Mouse (Mus musculus) midbrain, embryonic 15.5 days (tissue): ENCODE measurements around the gene Bmper. TPM values are rescaled to one million over a fixed set of nuclear protein-coding genes. Genes with fewer than 3 reads are reported as not detected.

Experiments used
- ATAC-seq: fragments of 200-750 bp; cut with Nextera tagmentation; replicated peaks from 2 replicates; pipeline ENCODE4 v1.8.0; 2017; ENCODE audit warnings: moderate TSS enrichment
- H3K27ac ChIP-seq: fragments of 300-500 bp; sonication (generic); 2 replicates; pipeline ENCODE4 v1.5.1; 2015; ENCODE audit warnings: mild to moderate bottlenecking, inconsistent platforms
- H3K27me3 ChIP-seq: fragments of 300-500 bp; sonication (generic); replicated peaks from 2 replicates; pipeline ENCODE4 v1.6.1; 2015; ENCODE audit warnings: inconsistent platforms
- H3K36me3 ChIP-seq: fragments of 300-500 bp; sonication (generic); replicated peaks from 2 replicates; pipeline ENCODE4 v1.6.1; 2015; ENCODE audit warnings: inconsistent platforms
- H3K4me1 ChIP-seq: fragments of 300-500 bp; sonication (generic); 2 replicates; pipeline ENCODE4 v1.6.1; 2015; ENCODE audit warnings: inconsistent platforms
- H3K4me2 ChIP-seq: fragments of 300-500 bp; sonication (generic); 2 replicates; pipeline ENCODE4 v1.6.1; 2015; ENCODE audit warnings: inconsistent platforms, mild to moderate bottlenecking, moderate library complexity
- H3K4me3 ChIP-seq: fragments of 300-500 bp; sonication (generic); 2 replicates; pipeline ENCODE4 v1.5.1; 2015; ENCODE audit warnings: mild to moderate bottlenecking, inconsistent platforms
- H3K9ac ChIP-seq: fragments of 300-500 bp; sonication (generic); 2 replicates; pipeline ENCODE4 v1.6.1; 2015; ENCODE audit warnings: mild to moderate bottlenecking, inconsistent platforms
- H3K9me3 ChIP-seq: fragments of 300-500 bp; sonication (generic); 2 replicates; pipeline ENCODE4 v1.6.1; 2016; ENCODE audit warnings: inconsistent platforms
- WGBS: fragments of 180-500 bp; shearing (Covaris S2); methylation state at CpG from one replicate; pipeline ENCODE4 v1.1.7; 2015; ENCODE audit warnings: mixed read lengths; 5-methylcytosine and 5-hydroxymethylcytosine counted together
- polyA plus RNA-seq: library from polyadenylated mRNA; unstranded; fragments of >200 nt; fragmentation: Nextera tagmentation; extraction: Ambion mirVana; gene quantifications from 2 replicates; pipeline ENCODE4 v1.2.1, GENCODE M21; 2015

Gene Bmper
- 7.1 and 7.7 TPM in 2 replicates for polyA plus RNA-seq

GRCm38 (mm10) chr9:23222841-23223548 lies at the start of gene Bmper:
Bmper (plus strand) TSS chr9:23223076.
- Histone ChIP-seq H3K9ac (peak within 1 kb of the TSS; percentile 71), H3K4me1 (peaks cover 7% of the 10 kb centered on the region), H3K36me3 (no peaks in the 10 kb centered on the region), H3K27me3 (peaks cover 22% of the 10 kb centered on the region), H3K4me2 (peak within 1 kb of the TSS; percentile 98), H3K27ac (peak within 1 kb of the TSS; percentile 85), H3K9me3 (no peaks in the 10 kb centered on the region), H3K4me3 (peak within 1 kb of the TSS; percentile 74)
- ATAC-seq, result peak; percentile 90
- under 1% methylated on average over 85 of the region's 86 CpGs for WGBS

GRCm38 (mm10) chr9:23177476-23177875 lies 45.4 kb upstream of the Bmper start:
- Histone ChIP-seq H3K4me2 (no peak overlapping the region), H3K27ac (no peak overlapping the region), H3K36me3 (no peaks in the 10 kb centered on the region), H3K27me3 (no peaks in the 10 kb centered on the region), H3K4me1 (no peaks in the 10 kb centered on the region), H3K9me3 (no peaks in the 10 kb centered on the region), H3K4me3 (no peak overlapping the region), H3K9ac (no peak overlapping the region)
- no peak for ATAC-seq
- 81% methylated on average over 4 of the region's 4 CpGs for WGBS

GRCm38 (mm10) chr9:23187181-23187580 lies 35.7 kb upstream of the Bmper start:
- WGBS, result 86% methylated on average over 4 of the region's 4 CpGs
- H3K4me1 ChIP-seq, result no peaks in the 10 kb centered on the region
- no peak for ATAC-seq

GRCm38 (mm10) chr9:23188136-23188535 lies 34.7 kb upstream of the Bmper start:
- WGBS, result 75% methylated on average over 4 of the region's 4 CpGs

More at GRCm38 (mm10) chr9:23187181-23187580, 35.7 kb upstream of the Bmper start:
- Histone ChIP-seq H3K9ac (no peak overlapping the region), H3K4me3 (no peak overlapping the region), H3K36me3 (no peaks in the 10 kb centered on the region), H3K27ac (no peak overlapping the region), H3K27me3 (no peaks in the 10 kb centered on the region), H3K4me2 (no peak overlapping the region), H3K9me3 (no peaks in the 10 kb centered on the region)

GRCm38 (mm10) chr9:23190950-23191349 lies 31.9 kb upstream of the Bmper start:
- Histone ChIP-seq H3K4me3 (no peak overlapping the region), H3K9ac (no peak overlapping the region), H3K9me3 (no peaks in the 10 kb centered on the region), H3K27ac (no peak overlapping the region), H3K4me2 (no peak overlapping the region), H3K4me1 (no peaks in the 10 kb centered on the region), H3K27me3 (no peaks in the 10 kb centered on the region), H3K36me3 (no peaks in the 10 kb centered on the region)
- ATAC-seq, result no peak
- 77% methylated on average over 1 of the region's 1 CpGs for WGBS

More at GRCm38 (mm10) chr9:23188136-23188535, 34.7 kb upstream of the Bmper start:
- H3K9me3 ChIP-seq, result no peaks in the 10 kb centered on the region
- H3K27ac ChIP-seq, result no peak overlapping the region
- ATAC-seq, result no peak
- no peaks in the 10 kb centered on the region for H3K36me3 ChIP-seq
- H3K4me3 ChIP-seq, result no peak overlapping the region
- H3K27me3 ChIP-seq, result no peaks in the 10 kb centered on the region
- no peaks in the 10 kb centered on the region for H3K4me1 ChIP-seq
- H3K4me2 ChIP-seq, result no peak overlapping the region
- H3K9ac ChIP-seq, result no peak overlapping the region

GRCm38 (mm10) chr9:23191431-23191830 lies 31.4 kb upstream of the Bmper start:
- Histone ChIP-seq H3K4me1 (no peaks in the 10 kb centered on the region), H3K36me3 (no peaks in the 10 kb centered on the region), H3K27ac (no peak overlapping the region), H3K9me3 (no peaks in the 10 kb centered on the region), H3K4me2 (no peak overlapping the region), H3K4me3 (no peak overlapping the region), H3K9ac (no peak overlapping the region), H3K27me3 (no peaks in the 10 kb centered on the region)
- 92% methylated on average over 2 of the region's 2 CpGs for WGBS
- ATAC-seq, result no peak

- Histone ChIP-seq H3K4me1 (no peaks in the 10 kb centered on the region), H3K9ac (no peak overlapping the region), H3K36me3 (no peaks in the 10 kb centered on the region)
These were observed 30.1 kb upstream of the Bmper start for GRCm38 (mm10) chr9:23192567-23193331.

GRCm38 (mm10) chr9:23198996-23199395 lies 23.9 kb upstream of the Bmper start:
- no peaks in the 10 kb centered on the region for H3K27me3 ChIP-seq
- H3K9me3 ChIP-seq, result no peaks in the 10 kb centered on the region
- peaks cover 3% of the 10 kb centered on the region for H3K4me1 ChIP-seq
- no peak overlapping the region for H3K4me2 ChIP-seq
- H3K36me3 ChIP-seq, result no peaks in the 10 kb centered on the region
- H3K9ac ChIP-seq, result no peak overlapping the region
- no peak overlapping the region for H3K27ac ChIP-seq
- no peak overlapping the region for H3K4me3 ChIP-seq
- 94% methylated on average over 4 of the region's 4 CpGs for WGBS
- ATAC-seq, result no peak

More at GRCm38 (mm10) chr9:23192567-23193331, 30.1 kb upstream of the Bmper start:
- no peak for ATAC-seq
- Histone ChIP-seq H3K9me3 (no peaks in the 10 kb centered on the region), H3K4me2 (no peak overlapping the region), H3K4me3 (no peak overlapping the region), H3K27me3 (no peaks in the 10 kb centered on the region), H3K27ac (no peak overlapping the region)
- 82% methylated on average over 3 of the region's 3 CpGs for WGBS

- no peaks in the 10 kb centered on the region for H3K27me3 ChIP-seq
- 91% methylated on average over 1 of the region's 1 CpGs for WGBS
- H3K4me3 ChIP-seq, result no peak overlapping the region
- H3K9ac ChIP-seq, result no peak overlapping the region
- H3K4me2 ChIP-seq, result no peak overlapping the region
- H3K27ac ChIP-seq, result no peak overlapping the region
- peaks cover 11% of the 10 kb centered on the region for H3K4me1 ChIP-seq
- no peak for ATAC-seq
- H3K36me3 ChIP-seq, result no peaks in the 10 kb centered on the region
- no peaks in the 10 kb centered on the region for H3K9me3 ChIP-seq
These were observed 23.0 kb upstream of the Bmper start for GRCm38 (mm10) chr9:23199841-23200240.

- Histone ChIP-seq H3K9ac (no peak overlapping the region), H3K4me3 (no peak overlapping the region), H3K9me3 (no peaks in the 10 kb centered on the region), H3K27me3 (no peaks in the 10 kb centered on the region), H3K36me3 (no peaks in the 10 kb centered on the region), H3K4me2 (no peak overlapping the region), H3K27ac (no peak overlapping the region), H3K4me1 (peaks cover 19% of the 10 kb centered on the region)
- WGBS, result 81% methylated on average over 4 of the region's 4 CpGs
- ATAC-seq, result no peak
These were observed 22.0 kb upstream of the Bmper start for GRCm38 (mm10) chr9:23200828-23201227.

GRCm38 (mm10) chr9:23202431-23202830 lies 20.4 kb upstream of the Bmper start:
- WGBS, result 76% methylated on average over 4 of the region's 4 CpGs
- Histone ChIP-seq H3K4me1 (peaks cover 19% of the 10 kb centered on the region), H3K4me3 (no peak overlapping the region), H3K9me3 (no peaks in the 10 kb centered on the region), H3K4me2 (no peak overlapping the region), H3K9ac (no peak overlapping the region), H3K27ac (no peak overlapping the region), H3K27me3 (no peaks in the 10 kb centered on the region), H3K36me3 (no peaks in the 10 kb centered on the region)
- no peak for ATAC-seq

- ATAC-seq, result peak; percentile 81
- H3K9me3 ChIP-seq, result no peaks in the 10 kb centered on the region
- H3K27me3 ChIP-seq, result no peaks in the 10 kb centered on the region
- H3K36me3 ChIP-seq, result no peaks in the 10 kb centered on the region
- peak overlapping the region; percentile 11 for H3K4me3 ChIP-seq
- peak overlapping the region; percentile 68 for H3K27ac ChIP-seq
- peaks cover 19% of the 10 kb centered on the region for H3K4me1 ChIP-seq
- H3K9ac ChIP-seq, result 0 out of 2 replicates have a peak overlapping the region, but pooled peaks have one; percentile 17
- 5% methylated on average over 17 of the region's 17 CpGs for WGBS
- peak overlapping the region; percentile 45 for H3K4me2 ChIP-seq
These were observed 18.3 kb upstream of the Bmper start for GRCm38 (mm10) chr9:23204339-23205288.
